Mouse (Mus musculus): ENCODE measurements around the gene Zfp780b.
"Not testable (repeated sequence)": the region's sequence is repeated elsewhere in the genome, so short reads cannot be mapped to it uniquely, and the experiment has no call there.

The Zfp780b gene

DNA sequence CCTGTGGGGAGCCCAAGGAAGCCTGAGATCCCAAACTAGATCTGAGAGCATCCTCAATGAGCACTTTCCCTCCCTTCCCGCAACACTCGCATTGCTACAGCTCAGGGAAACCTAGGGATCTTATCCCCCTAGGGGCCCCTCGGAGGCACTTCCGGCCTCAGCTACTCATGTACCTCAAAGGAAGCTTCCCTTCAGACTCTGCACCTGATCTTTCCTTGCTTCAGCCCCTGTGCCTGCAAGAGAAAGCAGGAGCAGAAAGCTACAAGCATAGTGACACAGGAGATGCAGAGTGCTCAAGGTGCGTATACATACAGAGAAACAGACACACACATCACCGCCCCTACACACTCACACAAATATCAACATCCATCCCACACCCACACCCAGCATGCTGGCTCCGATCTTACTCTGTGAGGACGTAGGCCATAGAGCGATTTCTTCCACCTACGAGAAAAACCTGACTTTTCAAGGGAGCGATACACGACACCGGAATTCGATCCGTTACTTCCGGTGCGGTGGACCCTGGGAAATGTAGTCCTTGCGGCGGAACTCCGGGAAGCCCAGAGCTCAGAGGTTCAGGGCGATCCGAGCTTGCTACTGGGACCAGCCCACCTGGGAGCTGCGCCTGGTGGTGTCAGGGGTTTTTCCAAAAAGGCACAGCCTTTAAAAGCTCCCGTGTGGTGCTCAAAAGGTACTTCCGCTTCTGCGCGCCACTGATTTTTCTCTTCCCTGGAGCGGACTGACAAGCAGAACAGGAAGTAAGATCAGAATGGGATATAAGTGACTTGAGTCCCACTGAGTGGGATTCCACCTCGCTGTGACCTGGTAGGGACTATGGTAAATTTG, at the start of gene Zfp780b:
Gene Zfp780b (minus strand): TSS at position 489 of the 846 bp plus-strand sequence.
- peak; percentile 57 for DNase-seq (ENCODE audit: low read depth, low spot score)

DNA sequence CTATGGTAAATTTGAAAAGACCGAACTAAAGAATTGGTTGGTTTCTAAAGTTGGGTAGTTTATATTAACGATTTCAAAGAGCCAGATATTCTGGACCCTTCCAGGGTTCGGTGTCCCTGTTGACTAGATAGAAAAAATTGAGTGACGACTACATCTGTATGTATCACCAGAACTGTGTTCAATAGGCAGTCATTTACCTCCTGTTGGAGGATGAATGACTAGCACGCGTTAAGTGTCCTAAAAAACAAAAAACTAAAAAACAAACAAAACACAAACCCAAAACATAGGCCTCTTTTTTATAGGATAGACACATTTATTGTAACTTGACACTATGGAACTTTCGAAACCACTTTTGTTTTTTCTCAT, 35.5 kb upstream of the Zfp780b start:
- peak; percentile 1 for DNase-seq (ENCODE audit: low read depth, low spot score)

GRCm38 (mm10) chr7:28013549-28014444, 34.8 kb upstream of the Zfp780b start, which contains the start of gene Zfp850:
Gene Zfp850 (minus strand): TSS chr7:28014115.
- peak; percentile 69 for DNase-seq (ENCODE audit: low read depth, low spot score)

DNA sequence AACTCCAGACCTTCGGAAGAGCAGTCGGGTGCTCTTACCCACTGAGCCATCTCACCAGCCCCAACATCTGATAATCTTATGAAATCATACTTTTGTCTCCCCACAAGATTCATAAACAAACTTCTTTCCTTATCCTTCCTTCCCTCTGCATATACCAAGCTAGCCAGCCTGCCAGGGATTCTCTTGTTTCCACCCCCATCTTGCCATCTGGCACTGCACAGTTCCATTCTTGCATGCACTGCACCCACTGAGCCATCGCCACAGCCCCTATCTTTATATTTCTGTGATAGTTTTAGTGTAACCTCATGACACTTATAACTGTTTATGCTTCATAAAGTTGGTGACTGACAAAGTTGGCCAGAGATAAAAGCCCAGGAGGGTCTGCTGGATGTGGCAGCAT, 31.3 kb upstream of the Zfp780b start:
- DNase-seq (ENCODE audit: low read depth, low spot score), result no peak

- no peak for DNase-seq (ENCODE audit: low read depth, low spot score)
Measured at GRCm38 (mm10) chr7:27982197-27982596, 3.2 kb upstream of the Zfp780b start.

GRCm38 (mm10) chr7:27949451-27949850, 29.5 kb downstream of the Zfp780b start:
- DNase-seq (ENCODE audit: low read depth, low spot score), result not testable (repeated sequence)

GRCm38 (mm10) chr7:27941869-27942268, 37.1 kb downstream of the Zfp780b start:
- DNase-seq (ENCODE audit: low read depth, low spot score), result not testable (repeated sequence)

DNA sequence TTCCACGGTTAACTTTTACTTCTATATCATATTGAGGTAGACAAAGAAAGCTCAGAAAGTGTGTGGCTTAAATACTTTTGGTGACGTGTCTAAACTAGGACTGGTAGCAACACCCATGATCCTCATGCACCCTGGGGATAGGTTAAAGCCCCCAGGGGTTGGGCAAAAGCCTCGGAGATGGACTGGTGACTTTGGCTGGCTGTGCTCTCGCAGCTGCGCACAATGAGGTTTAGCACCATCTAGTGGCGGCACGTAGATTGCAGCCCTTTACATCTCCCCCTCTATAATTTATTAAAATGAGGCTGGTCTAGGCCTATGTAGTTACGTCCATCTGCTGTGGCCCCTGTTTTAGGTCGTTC, 45.2 kb downstream of the Zfp780b start:
- DNase-seq (ENCODE audit: low read depth, low spot score), result not testable (repeated sequence)

DNA sequence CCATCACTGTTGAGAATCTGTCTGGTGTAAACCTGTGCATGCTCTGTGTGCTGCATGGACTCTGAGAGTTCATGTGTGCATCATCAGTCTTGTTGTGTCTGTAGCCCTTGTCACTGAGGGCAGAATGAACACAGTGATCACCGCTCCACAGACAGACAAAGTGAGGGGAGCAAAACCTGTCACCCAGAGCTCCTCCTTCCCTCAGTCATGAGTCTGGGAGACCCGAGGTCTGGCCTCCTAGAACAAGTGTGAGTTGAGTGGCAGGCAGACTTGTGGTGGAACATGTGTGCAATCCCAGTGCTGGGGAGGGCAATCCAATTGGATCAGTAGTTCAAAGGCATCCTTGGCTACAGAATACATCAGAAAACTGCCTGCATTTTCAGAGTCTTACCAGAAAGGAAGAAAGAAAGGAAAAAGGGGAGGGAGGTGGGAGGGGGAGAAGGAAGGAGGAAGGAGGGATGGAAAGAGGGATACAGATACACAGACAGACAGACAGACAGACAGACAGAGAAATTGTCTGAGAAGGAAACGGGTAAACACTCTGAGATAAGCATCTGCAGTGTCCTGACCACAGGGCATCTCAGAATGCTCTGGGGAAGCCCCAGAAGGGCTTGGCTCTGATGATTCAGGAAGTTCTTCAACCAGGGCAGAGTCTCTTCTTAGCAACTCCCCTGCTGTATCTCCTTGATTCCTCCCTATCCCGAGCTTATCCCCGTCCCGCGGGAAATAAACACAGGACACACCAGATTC, 45.7 kb downstream of the Zfp780b start:
- no peak for DNase-seq (ENCODE audit: low read depth, low spot score)

DNA sequence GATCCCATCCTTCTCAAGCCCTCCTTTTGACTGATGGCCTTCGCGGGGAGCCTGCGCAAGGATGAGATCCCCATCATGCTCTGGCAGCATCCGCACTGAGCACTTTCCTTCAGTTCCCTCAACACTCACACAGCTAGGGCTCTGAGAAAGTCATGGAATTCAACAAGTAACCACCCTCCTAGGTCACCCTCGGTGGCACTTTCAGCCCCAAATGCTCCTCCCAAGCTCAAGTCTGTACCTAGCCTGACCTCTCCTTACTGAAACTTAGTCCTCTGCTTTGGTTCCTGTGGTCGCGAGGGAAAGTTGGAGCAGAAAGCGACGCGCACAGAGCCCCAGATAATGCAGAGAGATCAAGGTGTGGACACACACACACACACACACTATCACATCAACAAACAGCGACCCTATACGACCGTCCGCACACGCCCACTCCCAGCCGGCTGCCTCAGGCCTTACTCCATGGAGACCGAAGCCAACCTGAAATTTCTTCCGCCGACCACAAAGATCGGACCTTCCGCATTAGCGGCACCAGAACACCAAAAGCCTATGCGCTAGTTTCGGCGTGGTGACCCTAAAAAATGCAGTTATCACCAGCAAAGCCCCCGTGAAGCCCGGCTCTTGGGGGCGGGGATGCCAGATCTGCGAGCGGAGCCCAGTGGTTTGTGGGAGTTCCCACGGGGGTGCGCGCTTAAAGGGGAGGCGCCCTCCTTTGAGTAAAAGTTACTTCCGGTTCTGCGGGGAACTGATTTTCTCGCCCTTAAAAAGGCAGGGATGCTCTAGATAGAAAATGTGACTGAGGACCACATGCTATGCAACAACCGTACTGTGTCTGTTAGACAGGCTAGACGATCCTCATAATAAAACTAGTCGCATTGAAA, 49.9 kb downstream of the Zfp780b start, which contains the start of gene Zfp974:
Gene Zfp974 (minus strand): TSS at position 643 of the 878 bp plus-strand sequence.
- DNase-seq (ENCODE audit: low read depth, low spot score), result peak; percentile 57

DNA sequence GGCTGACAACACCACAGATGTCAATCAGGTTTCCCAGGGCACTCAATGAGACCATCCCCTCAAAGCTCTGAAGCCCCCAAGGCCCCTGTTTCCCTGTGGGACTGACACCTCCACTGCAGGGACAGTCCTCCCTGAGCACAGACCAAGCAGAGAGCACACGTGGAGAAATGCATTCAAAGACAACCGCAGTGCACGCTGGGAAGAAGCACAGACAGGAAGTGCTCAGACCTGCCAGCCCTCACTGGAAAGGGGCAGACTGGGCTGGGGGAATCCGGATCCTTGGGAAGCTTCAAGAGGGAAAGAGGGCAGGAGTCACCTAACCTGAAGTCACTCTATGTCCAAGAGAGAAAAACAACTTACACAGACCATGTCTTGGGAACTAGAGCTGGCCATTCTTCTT, 51.9 kb downstream of the Zfp780b start:
- not testable (repeated sequence) for DNase-seq (ENCODE audit: low read depth, low spot score)

GRCm38 (mm10) chr7:27910952-27911351, 68.0 kb downstream of the Zfp780b start:
- DNase-seq (ENCODE audit: low read depth, low spot score), result not testable (repeated sequence)
